In genomic region chr6:98514376-98514775, GRCm38 (mm10) we compare ENCODE assay signal across 16 mouse cellular contexts.
A peak's percentile ranks its signal among the peaks of the same experiment; 100 is the strongest.
DNase-seq lines count a peak whose midpoint lies in the region; ATAC-seq and TF ChIP-seq lines count a peak whose summit lies in the region.
"Had no signal": no experiment of that assay in that cellular context is flagged by ENCODE, and none has a peak within 500 bp of the region (broad histone marks: within the 10 kb centered on the region; RNA-seq: fewer than 3 reads in every experiment).

No protein-coding gene starts in this region.

- no peak for DNase-seq in heart, adult 2 months
- DNase-seq in right cerebral cortex, adult 18-20 months: peak; percentile 70
- no peak for DNase-seq in right cerebral cortex, postnatal 14 days
- peak; percentile 27 to 72 for DNase-seq in left cerebral cortex, postnatal 25 days (ENCODE audit: low spot score in 2 of 2)
- DNase-seq in right cerebral cortex, postnatal 36 days (ENCODE audit: low spot score in 2 of 2): peak; percentile 18 to 25
- DNase-seq in spleen, adult 12 weeks (ENCODE audit: low spot score): no peak
- DNase-seq in kidney, postnatal 14 days: no peak
- DNase-seq: cerebellum, adult 8-10 months; kidney, adult 9 months; midbrain, embryonic 14.5 days; thymus, postnatal 4 days had no signal

- H3K27ac ChIP-seq in heart, embryonic 15.5 days: no peak overlapping the region
- H3K27ac ChIP-seq in heart, adult 2 months: no peak overlapping the region
- H3K27ac ChIP-seq: heart, embryonic 10.5 days; hindbrain, embryonic 15.5 days; stomach, embryonic 15.5 days had no signal

- TF ChIP-seq POLR2A in heart, adult 2 months (IDR thresholded peaks at IDR 0.05; ENCODE audit: insufficient read depth, low read depth, low read length): no peak

- TF ChIP-seq CTCF in heart, adult 2 months (IDR thresholded peaks at IDR 0.05): no peak

- intact Hi-C loops in heart, adult 2 months (cut with DNase I): no loop called here
- intact Hi-C loops in left cerebral cortex, postnatal 25 days (cut with DNase I): loop anchor here (5.0 to 10.0 kb wide), 3 partner anchors 97 to 387 kb away; no protein-coding TSS in a partner anchor

- H3K4me1 ChIP-seq in heart, embryonic 15.5 days (replicated peaks): peaks cover 11% of the 10 kb centered on the region; the same call in 1 of the 2 replicates
- H3K4me1 ChIP-seq in heart, adult 2 months (ENCODE audit: control insufficient read depth, insufficient read depth, low read length): no peaks in the 10 kb centered on the region; the same call in 1 of the 2 replicates
- H3K4me1 ChIP-seq: hindbrain, embryonic 15.5 days; stomach, embryonic 15.5 days had no signal

- 24% methylated on average over 7 of the region's 7 CpGs for WGBS in heart, embryonic 15.5 days
- 50% methylated on average over 7 of the region's 7 CpGs for WGBS in heart, adult 2 months

- no peak for TF ChIP-seq EP300 in heart, adult 2 months (IDR thresholded peaks at IDR 0.05; ENCODE audit: insufficient read depth, low read depth, low read length)

- no peak for ATAC-seq in heart, embryonic 15.5 days (replicated peaks; ENCODE audit: insufficient number of reproducible peaks, insufficient read depth, low FRiP score, low read depth)

- no peak overlapping the region for H3K9ac ChIP-seq in heart, embryonic 15.5 days
- H3K9ac ChIP-seq in heart, adult 2 months (ENCODE audit: low read depth, low read length): no peak overlapping the region
- H3K9ac ChIP-seq: hindbrain, embryonic 15.5 days; stomach, embryonic 15.5 days had no signal

- no peaks in the 10 kb centered on the region for H3K79me2 ChIP-seq in heart, adult 2 months (replicated peaks; ENCODE audit: control insufficient read depth, insufficient read depth, low read length)

- H3K9me3 ChIP-seq in heart, embryonic 15.5 days (replicated peaks): no peaks in the 10 kb centered on the region
- H3K9me3 ChIP-seq: heart, embryonic 10.5 days; hindbrain, embryonic 15.5 days; stomach, embryonic 15.5 days had no signal

- no peak overlapping the region for H3K4me3 ChIP-seq in heart, embryonic 15.5 days
- no peak overlapping the region for H3K4me3 ChIP-seq in heart, adult 2 months
- H3K4me3 ChIP-seq: erythroblast, embryonic 14.5 days; heart, embryonic 10.5 days; hindbrain, embryonic 15.5 days; stomach, embryonic 15.5 days had no signal

- peak overlapping the region; percentile 27 for H3K4me2 ChIP-seq in heart, embryonic 15.5 days
- H3K4me2 ChIP-seq: hindbrain, embryonic 15.5 days; stomach, embryonic 15.5 days had no signal

- H3K27me3 ChIP-seq in heart, embryonic 15.5 days: no peaks in the 10 kb centered on the region
- no peaks in the 10 kb centered on the region for H3K27me3 ChIP-seq in heart, adult 2 months (ENCODE audit: control insufficient read depth, insufficient read depth, low read length)
- H3K27me3 ChIP-seq: stomach, embryonic 15.5 days had no signal

- H3K36me3 ChIP-seq in heart, embryonic 15.5 days: no peaks in the 10 kb centered on the region
- no peaks in the 10 kb centered on the region for H3K36me3 ChIP-seq in heart, adult 2 months (ENCODE audit: control insufficient read depth, insufficient read depth, low read length)
- H3K36me3 ChIP-seq: heart, embryonic 10.5 days; hindbrain, embryonic 15.5 days; stomach, embryonic 15.5 days had no signal

Comparison
In these comparisons a context has a peak if more than half of its experiments do, and no peak if none do; other contexts are left out.
1. DNase-seq: peak in right cerebral cortex, adult 18-20 months (single experiment), left cerebral cortex, postnatal 25 days (2 of 2) and right cerebral cortex, postnatal 36 days (2 of 2); none in heart, adult 2 months (0 of 2), right cerebral cortex, postnatal 14 days (single experiment), spleen, adult 12 weeks (single experiment) and kidney, postnatal 14 days (single experiment).